Mouse (Mus musculus): ENCODE data around the gene Bmp2k. TPM values are rescaled to one million over a fixed set of nuclear protein-coding genes. Genes with fewer than 3 reads are reported as not detected.

The Bmp2k gene
- total and polyA plus RNA-seq, 3 experiments = 7.9 to 9.1 (median 8.9) TPM

GRCm38 (mm10) chr5:97090034-97090784 lies 92.7 kb downstream of the Bmp2k start:
- Histone ChIP-seq H3K4me1 (ENCODE audit: control insufficient read depth in 1 of 2, insufficient read depth in 2 of 2) (peaks cover 3 to 14% of the 10 kb centered on the region in 2 experiments; a peak in 3 of 4 replicates), H3K9ac (ENCODE audit: insufficient read depth, low read depth) (no peak overlapping the region), H3K27me3 (replicated peaks) (no peaks in the 10 kb centered on the region), H3K27ac (ENCODE audit: insufficient read depth, low read depth) (no peak overlapping the region), H3K36me3 (replicated peaks in 1 of 2; ENCODE audit: control insufficient read depth in 1 of 2, insufficient read depth in 1 of 2, low read length in 1 of 2) (peaks cover 40 to 55% of the 10 kb centered on the region in 2 experiments), H3K9me3 (replicated peaks; ENCODE audit: low read length) (no peaks in the 10 kb centered on the region), H3K4me2 (ENCODE audit: insufficient read depth, low read depth, poor library complexity, severe bottlenecking) (no peak overlapping the region), H3K79me2 (replicated peaks; ENCODE audit: control insufficient read depth, extremely low read depth, insufficient read depth, poor library complexity, severe bottlenecking) (no peaks in the 10 kb centered on the region), H3K4me3 (replicated peaks in 1 of 3; ENCODE audit: low read depth in 2 of 3, low read length in 2 of 3, poor library complexity in 1 of 3) (no peak overlapping the region)
- in situ Hi-C loops (cut with MboI; ENCODE audit: low pct_ligation_motif_present, low pct_unique_long_range_greater_than_20kb, low sequenced_read_pairs) (no loop called here), dilution Hi-C loops (cut with MboI; ENCODE audit: extremely low pct_ligation_motif_present, extremely low pct_unique_long_range_greater_than_20kb, low sequenced_read_pairs) (no loop called here)
- TF ChIP-seq ETS1 (conservative IDR thresholded peaks at IDR 0.05; ENCODE audit: low read depth, low read length) (0 out of 2 replicates have a peak, but pooled peaks have one; percentile 16), BHLHE40 (IDR thresholded peaks at IDR 0.05; ENCODE audit: low read depth, low read length) (peak; percentile 77), CHD1 (IDR thresholded peaks at IDR 0.05; ENCODE audit: low read depth, low read length) (no peak)
- DNase-seq (ENCODE audit: extremely low read depth) = peak; percentile 33

DNA sequence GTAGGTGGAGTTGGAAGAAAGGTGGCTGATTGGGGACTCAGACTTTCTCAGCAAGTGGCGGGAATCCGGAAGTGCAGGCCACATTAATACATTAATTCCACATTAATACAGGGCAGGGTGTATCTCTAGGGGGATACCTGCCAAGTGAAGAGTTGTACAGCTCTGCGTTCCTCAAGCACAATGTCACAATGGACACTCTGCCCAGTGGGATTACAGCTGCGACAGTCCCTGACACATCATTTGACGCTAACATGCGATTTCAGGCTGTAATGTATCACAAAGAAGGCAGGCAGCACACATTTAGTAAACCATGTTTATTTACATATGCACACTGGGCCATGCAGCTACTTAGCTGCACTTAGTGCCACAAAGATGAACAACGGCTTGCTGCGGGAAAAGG lies 95.5 kb downstream of the Bmp2k start:
- Histone ChIP-seq H3K4me1 (ENCODE audit: control insufficient read depth in 1 of 2, insufficient read depth in 2 of 2) (peaks cover 3 to 14% of the 10 kb centered on the region in 2 experiments; a peak in 3 of 4 replicates), H3K9me3 (replicated peaks; ENCODE audit: low read length) (no peaks in the 10 kb centered on the region), H3K4me3 (replicated peaks in 1 of 3; ENCODE audit: low read depth in 2 of 3, low read length in 2 of 3, poor library complexity in 1 of 3) (no peak overlapping the region), H3K4me2 (ENCODE audit: insufficient read depth, low read depth, poor library complexity, severe bottlenecking) (no peak overlapping the region), H3K79me2 (replicated peaks; ENCODE audit: control insufficient read depth, extremely low read depth, insufficient read depth, poor library complexity, severe bottlenecking) (no peaks in the 10 kb centered on the region), H3K27ac (ENCODE audit: insufficient read depth, low read depth) (no peak overlapping the region), H3K36me3 (replicated peaks in 1 of 2; ENCODE audit: control insufficient read depth in 1 of 2, insufficient read depth in 1 of 2, low read length in 1 of 2) (peaks cover 26 to 42% of the 10 kb centered on the region in 2 experiments), H3K9ac (ENCODE audit: insufficient read depth, low read depth) (no peak overlapping the region), H3K27me3 (replicated peaks) (no peaks in the 10 kb centered on the region)
- no peak for DNase-seq (ENCODE audit: extremely low read depth)
- no peak for TF ChIP-seq HCFC1 (IDR thresholded peaks at IDR 0.05; ENCODE audit: low read depth, low read length)
- TF ChIP-seq BHLHE40 (IDR thresholded peaks at IDR 0.05; ENCODE audit: low read depth, low read length) = no peak
- no peak for TF ChIP-seq TCF12 (IDR thresholded peaks at IDR 0.05; ENCODE audit: low read depth, low read length)
- TF ChIP-seq ETS1 (conservative IDR thresholded peaks at IDR 0.05; ENCODE audit: low read depth, low read length) = no peak
- TF ChIP-seq MEF2A (IDR thresholded peaks at IDR 0.05; ENCODE audit: borderline replicate concordance, low read depth, low read length) = no peak
- no peak for TF ChIP-seq RCOR1 (conservative IDR thresholded peaks at IDR 0.05; ENCODE audit: low read depth, low read length)
- in situ Hi-C loops (cut with MboI; ENCODE audit: low pct_ligation_motif_present, low pct_unique_long_range_greater_than_20kb, low sequenced_read_pairs) = no loop called here
- dilution Hi-C loops (cut with MboI; ENCODE audit: extremely low pct_ligation_motif_present, extremely low pct_unique_long_range_greater_than_20kb, low sequenced_read_pairs) = no loop called here

GRCm38 (mm10) chr5:97095335-97095734 lies 97.8 kb downstream of the Bmp2k start:
- DNase-seq (ENCODE audit: extremely low read depth) = no peak
- Histone ChIP-seq H3K4me1 (ENCODE audit: control insufficient read depth in 1 of 2, insufficient read depth in 2 of 2) (peaks cover 0 to 4% of the 10 kb centered on the region in 2 experiments; a peak in 2 of 4 replicates), H3K36me3 (replicated peaks in 1 of 2; ENCODE audit: control insufficient read depth in 1 of 2, insufficient read depth in 1 of 2, low read length in 1 of 2) (peaks cover 27 to 42% of the 10 kb centered on the region in 2 experiments), H3K27me3 (replicated peaks) (no peaks in the 10 kb centered on the region), H3K4me3 (replicated peaks in 1 of 3; ENCODE audit: low read depth in 2 of 3, low read length in 2 of 3, poor library complexity in 1 of 3) (no peak overlapping the region), H3K9me3 (replicated peaks; ENCODE audit: low read length) (no peaks in the 10 kb centered on the region), H3K79me2 (replicated peaks; ENCODE audit: control insufficient read depth, extremely low read depth, insufficient read depth, poor library complexity, severe bottlenecking) (no peaks in the 10 kb centered on the region), H3K27ac (ENCODE audit: insufficient read depth, low read depth) (no peak overlapping the region), H3K9ac (ENCODE audit: insufficient read depth, low read depth) (no peak overlapping the region), H3K4me2 (ENCODE audit: insufficient read depth, low read depth, poor library complexity, severe bottlenecking) (no peak overlapping the region)
- in situ Hi-C loops (cut with MboI; ENCODE audit: low pct_ligation_motif_present, low pct_unique_long_range_greater_than_20kb, low sequenced_read_pairs) (no loop called here), dilution Hi-C loops (cut with MboI; ENCODE audit: extremely low pct_ligation_motif_present, extremely low pct_unique_long_range_greater_than_20kb, low sequenced_read_pairs) (no loop called here)
- TF ChIP-seq JUN (IDR thresholded peaks at IDR 0.05; ENCODE audit: insufficient read depth, low read depth, low read length) (no peak), ZKSCAN1 (IDR thresholded peaks at IDR 0.05; ENCODE audit: borderline replicate concordance, low read depth, low read length) (no peak), TCF12 (IDR thresholded peaks at IDR 0.05; ENCODE audit: low read depth, low read length) (no peak), BHLHE40 (IDR thresholded peaks at IDR 0.05; ENCODE audit: low read depth, low read length) (no peak), SMC3 (IDR thresholded peaks at IDR 0.05; ENCODE audit: low read depth, low read length) (no peak), UBTF (IDR thresholded peaks at IDR 0.05; ENCODE audit: low read depth, low read length) (no peak), ELF1 (IDR thresholded peaks at IDR 0.05; ENCODE audit: low read depth, low read length) (no peak), RAD21 (IDR thresholded peaks at IDR 0.05; ENCODE audit: low read depth, low read length) (no peak), ZMIZ1 (IDR thresholded peaks at IDR 0.05; ENCODE audit: low read depth, low read length) (no peak), MXI1 (IDR thresholded peaks at IDR 0.05; ENCODE audit: low read depth, low read length) (no peak), HCFC1 (IDR thresholded peaks at IDR 0.05; ENCODE audit: low read depth, low read length) (no peak), ETS1 (conservative IDR thresholded peaks at IDR 0.05; ENCODE audit: low read depth, low read length) (no peak), CTCF (conservative IDR thresholded peaks at IDR 0.05 in 1 of 2, IDR thresholded peaks at IDR 0.05 in 1 of 2; ENCODE audit: low read depth in 2 of 2, low read length in 2 of 2) (no peak), NELFE (IDR thresholded peaks at IDR 0.05; ENCODE audit: low read depth, low read length) (no peak), MAFK (IDR thresholded peaks at IDR 0.05; ENCODE audit: insufficient replicate concordance, low read length) (no peak), E2F4 (IDR thresholded peaks at IDR 0.05; ENCODE audit: insufficient replicate concordance, low read depth, low read length) (no peak), ZC3H11A (IDR thresholded peaks at IDR 0.05; ENCODE audit: low read depth, low read length) (no peak), CHD1 (IDR thresholded peaks at IDR 0.05; ENCODE audit: low read depth, low read length) (no peak)

Measured in CH12.LX (cell line).